Mouse (Mus musculus): ENCODE data around the gene Rbpms2.
"Not testable (repeated sequence)": the region's sequence is repeated elsewhere in the genome, so short reads cannot be mapped to it uniquely, and the experiment has no call there.

Rbpms2 gene

DNA sequence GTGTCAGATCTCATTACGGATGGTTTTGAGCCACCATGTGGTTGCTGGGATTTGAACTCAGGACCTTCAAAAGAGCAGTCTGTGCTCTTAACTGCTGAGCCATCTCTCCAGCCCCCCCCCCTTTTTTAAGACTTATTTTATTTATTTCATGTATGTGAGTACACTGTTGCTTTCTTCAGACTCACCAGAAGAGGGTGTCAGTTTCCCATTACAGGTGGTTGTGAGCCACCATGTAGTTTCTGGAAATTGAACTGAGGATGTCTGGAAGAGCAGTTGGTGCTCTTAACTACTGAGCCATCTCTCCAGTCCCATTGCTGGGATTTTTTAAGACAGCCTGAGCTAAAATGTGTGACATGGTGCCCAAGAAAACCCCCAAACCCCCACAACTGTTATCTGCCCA, 22.5 kb downstream of the Rbpms2 start:
- intact Hi-C loops (cut with DNase I), result not testable (repeated sequence)

- intact Hi-C loops (cut with DNase I), result no loop called here
These were observed 24.3 kb downstream of the Rbpms2 start for GRCm38 (mm10) chr9:65653741-65654140.

DNA sequence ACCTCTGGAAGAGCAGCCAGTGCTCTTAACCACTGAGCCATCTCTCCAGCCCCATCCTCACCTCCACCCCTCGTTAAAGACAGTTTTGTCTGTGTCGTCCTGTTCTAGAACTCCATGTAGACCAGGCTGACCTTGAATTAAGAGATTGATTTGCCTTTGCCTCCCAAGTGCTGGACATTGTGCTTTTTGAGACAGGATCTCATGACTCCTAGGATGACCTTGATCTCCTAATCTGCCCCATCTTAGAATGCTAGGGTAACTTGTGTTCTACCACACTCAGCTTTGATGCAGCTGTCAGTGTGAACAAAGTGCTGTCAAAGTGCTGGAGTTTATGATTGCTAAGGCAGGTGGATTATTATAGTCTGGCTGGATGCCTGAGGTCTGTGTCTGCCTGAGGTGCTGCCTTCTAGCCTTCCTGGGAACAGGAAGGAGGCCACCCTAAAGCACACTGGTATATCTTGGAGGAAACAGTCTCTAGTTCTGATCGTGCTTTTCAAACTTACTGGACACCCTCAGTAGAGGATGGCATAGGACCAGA, 25.3 kb downstream of the Rbpms2 start:
- intact Hi-C loops (cut with DNase I), result no loop called here

- intact Hi-C loops (cut with DNase I), result no loop called here
These were observed 26.1 kb downstream of the Rbpms2 start for GRCm38 (mm10) chr9:65655540-65655939.

DNA sequence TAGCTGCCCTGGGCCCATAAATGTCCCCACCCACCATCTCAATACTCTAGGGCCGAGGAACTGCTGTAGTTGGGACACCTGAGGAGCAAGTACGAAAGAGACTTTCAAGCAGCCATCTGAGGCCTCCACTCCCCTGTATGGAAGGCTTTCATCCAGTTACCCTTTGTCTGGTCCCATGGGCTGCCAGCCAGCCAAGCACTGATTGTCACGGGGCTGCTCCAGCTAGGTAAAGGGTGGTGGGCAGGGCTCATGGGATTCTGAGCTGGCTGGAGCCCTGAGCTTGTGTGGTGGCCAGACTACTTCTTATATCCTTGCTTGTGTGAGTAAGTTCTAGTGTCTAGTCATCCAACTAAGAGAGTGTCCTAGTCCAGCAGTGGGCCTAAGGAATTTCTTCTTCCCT, 27.8 kb downstream of the Rbpms2 start:
- intact Hi-C loops (cut with DNase I), result no loop called here

- intact Hi-C loops (cut with DNase I), result loop anchor here (10.0 kb wide), 1 partner anchor 136 kb away; the partner anchor contains the start of gene Ankdd1a
These were observed 31.6 kb downstream of the Rbpms2 start for GRCm38 (mm10) chr9:65661029-65661428.

- intact Hi-C loops (cut with DNase I), result loop anchor here (10.0 kb wide), 1 partner anchor 137 kb away; the partner anchor contains the start of gene Ankdd1a
These were observed 32.0 kb downstream of the Rbpms2 start for GRCm38 (mm10) chr9:65661493-65661892.

GRCm38 (mm10) chr9:65664163-65664562, 34.7 kb downstream of the Rbpms2 start:
- intact Hi-C loops (cut with DNase I), result loop anchor here (1.0 to 10.0 kb wide), 2 partner anchors 59 to 139 kb away; partner anchors contain the start of gene Ankdd1a

DNA sequence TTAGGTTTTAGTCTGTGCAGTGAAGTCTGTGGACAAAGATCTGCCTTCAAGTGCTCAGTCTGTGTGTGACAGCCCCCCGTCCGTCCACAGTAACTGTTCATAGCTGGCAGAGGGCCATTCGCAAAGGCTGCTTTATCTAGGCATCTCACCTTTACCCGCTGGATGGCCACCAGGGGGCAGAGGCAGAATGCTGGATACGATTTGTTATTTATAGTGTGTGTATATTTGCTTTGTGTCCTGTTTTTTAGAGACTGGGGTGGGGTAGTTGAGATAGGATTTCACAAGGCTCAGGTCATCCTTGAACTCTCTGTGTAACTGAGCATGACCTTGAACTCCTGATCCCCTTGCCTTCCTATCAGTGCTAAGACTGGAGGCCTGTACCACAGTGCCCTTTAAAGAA, 36.6 kb downstream of the Rbpms2 start:
- intact Hi-C loops (cut with DNase I), result loop anchor here (5.0 to 10.0 kb wide), 2 partner anchors 141 to 181 kb away; partner anchors contain the start of gene Ankdd1a

DNA sequence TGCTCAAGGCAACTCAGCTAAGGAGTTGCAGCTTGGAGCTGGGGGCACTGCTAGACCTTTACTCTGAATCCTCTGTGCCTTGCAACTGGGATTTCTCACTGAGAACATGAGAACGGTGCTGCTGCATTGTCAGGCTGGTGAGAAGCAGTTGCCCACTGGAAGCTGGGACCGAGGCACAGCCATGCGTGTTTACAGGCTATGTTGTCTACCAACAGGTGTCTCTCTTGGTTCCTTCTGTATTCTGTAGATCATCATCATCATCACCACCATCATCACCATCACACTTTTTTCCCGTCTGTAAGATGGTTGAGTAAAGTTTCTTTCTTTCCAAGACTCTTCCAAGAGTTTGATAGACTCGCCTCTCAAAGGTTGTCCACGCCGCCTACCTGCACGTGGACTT, 38.3 kb downstream of the Rbpms2 start, which contains the start of gene Oaz2:
Oaz2 (plus strand) TSS at position 301 of the 400 bp plus-strand sequence.
- intact Hi-C loops (cut with DNase I), result loop anchor here (5.0 to 10.0 kb wide), 2 partner anchors 143 to 180 kb away; partner anchors contain the start of gene Ankdd1a

GRCm38 (mm10) chr9:65671431-65671931, 42.0 kb downstream of the Rbpms2 start:
- intact Hi-C loops (cut with DNase I), result no loop called here

DNA sequence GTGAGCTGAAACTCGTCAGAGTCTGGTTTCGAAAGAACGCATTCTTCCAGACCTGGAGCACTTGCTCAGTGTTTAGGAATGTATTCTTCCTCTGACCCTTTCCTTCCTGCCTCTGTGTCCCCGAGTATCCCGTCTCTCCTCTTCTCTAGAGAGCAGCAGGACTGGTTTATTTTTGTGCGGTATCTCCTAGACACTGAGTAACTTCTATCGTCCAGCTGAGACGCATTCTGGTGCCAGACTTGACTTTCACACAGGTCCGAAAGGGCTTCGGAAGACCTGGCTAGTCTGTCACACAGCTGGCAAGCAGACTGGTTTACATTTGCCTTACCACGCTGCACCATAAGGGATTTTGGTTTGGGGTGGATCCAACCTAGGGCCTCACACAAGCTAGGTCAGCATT, 43.5 kb downstream of the Rbpms2 start:
- intact Hi-C loops (cut with DNase I), result no loop called here

DNA sequence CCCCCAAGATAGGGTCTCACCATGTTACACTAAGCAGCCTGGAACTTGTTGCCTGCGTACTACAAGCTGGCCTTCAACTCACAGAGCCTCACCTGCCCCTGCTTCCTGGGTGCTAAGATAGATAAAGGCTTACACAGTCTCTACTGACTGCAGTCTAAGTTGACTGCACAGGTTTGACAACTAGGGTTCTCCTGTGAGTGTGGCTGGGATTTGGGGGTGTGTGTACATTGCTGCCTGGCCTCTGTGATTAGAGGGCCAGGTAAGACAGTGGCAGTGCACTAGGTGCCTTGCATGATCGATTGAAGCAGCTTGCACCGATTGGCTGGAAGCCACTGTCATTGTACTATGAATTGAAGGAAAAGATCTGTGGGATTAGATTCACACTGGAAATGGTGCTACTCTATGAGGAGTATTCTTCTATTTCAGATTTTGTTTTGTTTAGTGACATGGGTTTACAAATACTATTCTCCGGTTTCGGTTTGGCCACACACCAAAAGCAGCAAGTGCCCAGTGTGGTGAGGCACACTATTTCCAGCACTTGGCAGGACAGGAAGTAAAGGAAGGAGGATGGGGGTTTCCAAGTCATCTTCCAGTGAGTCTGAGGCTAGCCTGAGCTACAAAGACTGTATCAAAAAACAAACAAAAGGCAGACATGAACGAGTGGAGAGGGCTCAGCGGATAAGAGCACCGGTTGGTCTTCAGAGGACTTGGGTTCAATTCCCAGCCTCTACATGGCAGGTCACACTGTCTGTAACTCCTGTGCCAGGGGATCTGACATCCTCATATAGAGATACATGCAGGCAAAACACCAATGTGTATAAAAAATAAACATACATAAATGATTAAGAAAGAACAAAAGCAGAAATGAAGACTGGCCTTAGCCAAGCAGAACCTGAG, 46.3 kb downstream of the Rbpms2 start:
- intact Hi-C loops (cut with DNase I), result no loop called here

DNA sequence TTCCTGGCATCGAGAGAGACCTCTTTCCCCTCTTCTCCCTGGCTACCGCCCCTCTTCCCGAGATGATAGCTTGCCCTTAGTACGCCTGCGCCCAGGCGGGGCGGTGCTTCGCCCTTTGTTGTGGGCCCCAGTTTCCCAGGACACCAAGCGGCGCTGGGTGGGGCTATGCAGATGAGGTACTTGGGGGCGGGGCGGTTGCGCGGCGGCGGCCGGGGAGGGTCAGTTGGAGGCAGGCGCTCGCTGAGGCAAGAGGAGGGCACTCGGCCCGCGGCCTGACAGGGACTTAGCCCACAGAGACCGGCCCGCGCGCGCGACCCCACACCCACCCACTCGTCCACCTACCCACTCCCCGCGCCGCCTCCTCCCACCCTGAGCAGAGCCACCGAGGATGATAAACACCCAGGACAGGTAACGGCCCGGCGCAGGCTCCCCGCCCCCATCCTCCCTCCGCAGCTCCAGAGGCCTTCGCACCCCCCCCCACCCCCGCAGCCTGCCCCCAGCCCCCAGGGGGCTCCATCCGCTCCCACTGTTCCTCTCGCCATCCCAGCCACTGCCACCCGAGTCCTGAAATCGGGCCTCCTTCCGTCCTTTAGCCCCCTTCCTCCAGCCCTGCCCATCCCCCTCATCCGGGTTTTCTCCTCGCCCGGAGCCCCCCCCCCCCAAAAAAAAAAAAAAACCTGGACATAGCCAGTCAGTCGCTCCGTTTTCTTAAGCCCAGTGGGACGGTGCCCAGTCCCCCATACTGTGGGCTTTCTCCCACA, 47.1 kb downstream of the Rbpms2 start:
- intact Hi-C loops (cut with DNase I), result no loop called here

DNA sequence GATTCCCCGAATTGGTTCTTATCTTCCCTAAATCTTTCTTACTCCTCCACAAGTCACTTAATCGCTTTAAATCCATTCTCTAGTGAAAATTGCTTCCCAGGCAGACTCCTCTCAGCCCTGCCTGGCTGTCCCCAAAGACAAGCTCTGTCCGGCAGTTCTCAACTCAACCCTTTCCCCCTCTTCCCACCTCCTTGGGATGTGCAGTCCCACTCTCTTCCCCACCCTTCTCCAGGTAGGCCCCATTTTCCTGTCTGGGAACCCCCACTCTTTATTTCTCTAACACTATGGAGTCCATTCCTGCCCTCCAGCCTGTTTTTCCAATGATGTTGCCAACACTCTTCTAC, 47.6 kb downstream of the Rbpms2 start:
- intact Hi-C loops (cut with DNase I), result no loop called here

- intact Hi-C loops (cut with DNase I), result no loop called here
These were observed 49.8 kb downstream of the Rbpms2 start for GRCm38 (mm10) chr9:65679181-65679761.

GRCm38 (mm10) chr9:65680938-65681633, 51.6 kb downstream of the Rbpms2 start:
- intact Hi-C loops (cut with DNase I), result no loop called here

GRCm38 (mm10) chr9:65681634-65681940, 52.1 kb downstream of the Rbpms2 start:
- intact Hi-C loops (cut with DNase I), result no loop called here

GRCm38 (mm10) chr9:65682183-65682582, 52.7 kb downstream of the Rbpms2 start:
- intact Hi-C loops (cut with DNase I), result no loop called here

DNA sequence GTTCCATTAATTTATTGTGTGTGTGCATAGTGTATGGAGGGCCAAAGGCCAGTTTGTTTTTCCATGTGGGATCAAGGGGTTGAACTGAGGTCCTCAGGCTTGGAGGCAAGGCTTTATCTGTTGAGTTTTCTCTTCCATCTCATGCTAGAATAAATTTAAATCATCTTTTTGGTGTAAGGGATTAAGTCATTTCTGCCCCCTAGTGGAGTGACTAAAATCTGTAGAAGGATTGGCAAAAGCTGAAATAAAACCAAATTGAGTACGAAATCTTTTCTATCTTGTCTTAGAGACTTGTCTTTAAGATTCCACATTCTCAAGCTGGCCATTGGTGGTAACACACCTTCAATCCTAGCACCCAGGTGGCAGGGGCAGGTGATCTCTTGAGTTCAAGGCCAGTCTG, 53.5 kb downstream of the Rbpms2 start:
- intact Hi-C loops (cut with DNase I), result no loop called here

GRCm38 (mm10) chr9:65684704-65685103, 55.3 kb downstream of the Rbpms2 start:
- intact Hi-C loops (cut with DNase I), result no loop called here
